Mouse (Mus musculus): ENCODE data around the gene Maats1. TPM values are rescaled to one million over a fixed set of nuclear protein-coding genes. Genes with fewer than 3 reads are reported as not detected.

Maats1 gene
- polyA plus RNA-seq, 1 experiment: 0.16 TPM

GRCm38 (mm10) chr16:38295349-38295930, 46.5 kb downstream of the Maats1 start:
- Histone ChIP-seq H3K27ac (ENCODE audit: insufficient read depth, low read depth, low read length) (peak overlapping the region; percentile 98), H3K4me1 (ENCODE audit: control insufficient read depth, insufficient read depth, insufficient read length, low read length) (peaks cover 10% of the 10 kb centered on the region; the same call in 1 of the 2 replicates), H3K36me3 (ENCODE audit: control insufficient read depth, insufficient read depth, low read length) (no peaks in the 10 kb centered on the region), H3K4me3 (ENCODE audit: low read depth, low read length) (peak overlapping the region; percentile 48), H3K27me3 (ENCODE audit: control insufficient read depth, insufficient read depth, low read length) (no peaks in the 10 kb centered on the region)
- WGBS: 10% methylated on average over 5 of the region's 5 CpGs
- TF ChIP-seq POLR2A (IDR thresholded peaks at IDR 0.05; ENCODE audit: low read depth, low read length): no peak

GRCm38 (mm10) chr16:38294685-38295348, 47.1 kb downstream of the Maats1 start, which contains the start of gene Nr1i2:
TSS of gene Nr1i2 (minus strand) at chr16:38294824.
- Histone ChIP-seq H3K27me3 (ENCODE audit: control insufficient read depth, insufficient read depth, low read length) (no peaks in the 10 kb centered on the region), H3K27ac (ENCODE audit: insufficient read depth, low read depth, low read length) (peak within 1 kb of the TSS; percentile 98), H3K36me3 (ENCODE audit: control insufficient read depth, insufficient read depth, low read length) (no peaks in the 10 kb centered on the region), H3K4me3 (ENCODE audit: low read depth, low read length) (peak within 1 kb of the TSS; percentile 76), H3K4me1 (ENCODE audit: control insufficient read depth, insufficient read depth, insufficient read length, low read length) (peaks cover 12% of the 10 kb centered on the region; the same call in 1 of the 2 replicates)
- 14% methylated on average over 7 of the region's 7 CpGs for WGBS
- TF ChIP-seq CTCF (IDR thresholded peaks at IDR 0.05; ENCODE audit: extremely low read depth, insufficient read length, insufficient replicate concordance, low read depth, low read length) (no peak), POLR2A (IDR thresholded peaks at IDR 0.05; ENCODE audit: low read depth, low read length) (peak; percentile 47; the same call in 1 of the 2 replicates)

- 47% methylated on average over 2 of the region's 2 CpGs for WGBS
- H3K4me3 ChIP-seq (ENCODE audit: low read depth, low read length): no peak overlapping the region
- H3K36me3 ChIP-seq (ENCODE audit: control insufficient read depth, insufficient read depth, low read length): peaks cover 4% of the 10 kb centered on the region
- no peak overlapping the region for H3K27ac ChIP-seq (ENCODE audit: insufficient read depth, low read depth, low read length)
- H3K4me1 ChIP-seq (ENCODE audit: control insufficient read depth, insufficient read depth, insufficient read length, low read length): peaks cover 21% of the 10 kb centered on the region; the same call in 1 of the 2 replicates
- no peaks in the 10 kb centered on the region for H3K27me3 ChIP-seq (ENCODE audit: control insufficient read depth, insufficient read depth, low read length)
- TF ChIP-seq CTCF (IDR thresholded peaks at IDR 0.05; ENCODE audit: extremely low read depth, insufficient read length, insufficient replicate concordance, low read depth, low read length): no peak
- TF ChIP-seq POLR2A (IDR thresholded peaks at IDR 0.05; ENCODE audit: low read depth, low read length): no peak
Observed at GRCm38 (mm10) chr16:38290151-38290550, 51.8 kb downstream of the Maats1 start.

- peaks cover 23% of the 10 kb centered on the region; the same call in 1 of the 2 replicates for H3K4me1 ChIP-seq (ENCODE audit: control insufficient read depth, insufficient read depth, insufficient read length, low read length)
- TF ChIP-seq POLR2A (IDR thresholded peaks at IDR 0.05; ENCODE audit: low read depth, low read length): no peak
- no peak for TF ChIP-seq CTCF (IDR thresholded peaks at IDR 0.05; ENCODE audit: extremely low read depth, insufficient read length, insufficient replicate concordance, low read depth, low read length)
- 10% methylated on average over 6 of the region's 6 CpGs for WGBS
Observed at GRCm38 (mm10) chr16:38288851-38289250, 53.1 kb downstream of the Maats1 start.

GRCm38 (mm10) chr16:38287762-38288161, 54.2 kb downstream of the Maats1 start:
- peak overlapping the region; percentile 25 for H3K4me3 ChIP-seq (ENCODE audit: low read depth, low read length)
- peaks cover 29% of the 10 kb centered on the region; the same call in 1 of the 2 replicates for H3K4me1 ChIP-seq (ENCODE audit: control insufficient read depth, insufficient read depth, insufficient read length, low read length)
- no peak for TF ChIP-seq CTCF (IDR thresholded peaks at IDR 0.05; ENCODE audit: extremely low read depth, insufficient read length, insufficient replicate concordance, low read depth, low read length)
- no peak for TF ChIP-seq POLR2A (IDR thresholded peaks at IDR 0.05; ENCODE audit: low read depth, low read length)
- no peaks in the 10 kb centered on the region for H3K27me3 ChIP-seq (ENCODE audit: control insufficient read depth, insufficient read depth, low read length)
- peaks cover 9% of the 10 kb centered on the region for H3K36me3 ChIP-seq (ENCODE audit: control insufficient read depth, insufficient read depth, low read length)
- peak overlapping the region; percentile 98 for H3K27ac ChIP-seq (ENCODE audit: insufficient read depth, low read depth, low read length)
- WGBS: 38% methylated on average over 3 of the region's 3 CpGs

More at GRCm38 (mm10) chr16:38288851-38289250, 53.1 kb downstream of the Maats1 start:
- peaks cover 9% of the 10 kb centered on the region for H3K36me3 ChIP-seq (ENCODE audit: control insufficient read depth, insufficient read depth, low read length)
- peak overlapping the region; percentile 70 for H3K27ac ChIP-seq (ENCODE audit: insufficient read depth, low read depth, low read length)
- H3K27me3 ChIP-seq (ENCODE audit: control insufficient read depth, insufficient read depth, low read length): no peaks in the 10 kb centered on the region
- H3K4me3 ChIP-seq (ENCODE audit: low read depth, low read length): peak overlapping the region; percentile 10; the same call in 1 of the 2 replicates

GRCm38 (mm10) chr16:38287357-38287756, 54.6 kb downstream of the Maats1 start:
- H3K27me3 ChIP-seq (ENCODE audit: control insufficient read depth, insufficient read depth, low read length): no peaks in the 10 kb centered on the region
- no peak overlapping the region for H3K4me3 ChIP-seq (ENCODE audit: low read depth, low read length)
- WGBS: 56% methylated on average over 6 of the region's 6 CpGs
- H3K36me3 ChIP-seq (ENCODE audit: control insufficient read depth, insufficient read depth, low read length): peaks cover 9% of the 10 kb centered on the region
- TF ChIP-seq CTCF (IDR thresholded peaks at IDR 0.05; ENCODE audit: extremely low read depth, insufficient read length, insufficient replicate concordance, low read depth, low read length): no peak
- no peak for TF ChIP-seq POLR2A (IDR thresholded peaks at IDR 0.05; ENCODE audit: low read depth, low read length)
- peak overlapping the region; percentile 78 for H3K27ac ChIP-seq (ENCODE audit: insufficient read depth, low read depth, low read length)
- H3K4me1 ChIP-seq (ENCODE audit: control insufficient read depth, insufficient read depth, insufficient read length, low read length): peaks cover 29% of the 10 kb centered on the region; the same call in 1 of the 2 replicates

- peaks cover 32% of the 10 kb centered on the region; the same call in 1 of the 2 replicates for H3K4me1 ChIP-seq (ENCODE audit: control insufficient read depth, insufficient read depth, insufficient read length, low read length)
- no peaks in the 10 kb centered on the region for H3K27me3 ChIP-seq (ENCODE audit: control insufficient read depth, insufficient read depth, low read length)
- TF ChIP-seq POLR2A (IDR thresholded peaks at IDR 0.05; ENCODE audit: low read depth, low read length) (no peak), CTCF (IDR thresholded peaks at IDR 0.05; ENCODE audit: extremely low read depth, insufficient read length, insufficient replicate concordance, low read depth, low read length) (no peak)
- peak overlapping the region; percentile 78; the same call in 1 of the 2 replicates for H3K27ac ChIP-seq (ENCODE audit: insufficient read depth, low read depth, low read length)
- 10% methylated on average over 4 of the region's 4 CpGs for WGBS
- H3K36me3 ChIP-seq (ENCODE audit: control insufficient read depth, insufficient read depth, low read length): peaks cover 9% of the 10 kb centered on the region
- H3K4me3 ChIP-seq (ENCODE audit: low read depth, low read length): no peak overlapping the region
Observed at GRCm38 (mm10) chr16:38286541-38286940, 55.4 kb downstream of the Maats1 start.
